Mouse (Mus musculus) NIH3T3 (cell line): Measurements from ENCODE around the gene Gm21679.
"Not testable (repeated sequence)": the region's sequence is repeated elsewhere in the genome, so short reads cannot be mapped to it uniquely, and the experiment has no call there.

Experiments
- DNase-seq: peaks from one replicate; pipeline ENCODE4 v3.0.0-alpha.2; 2012; ENCODE audit warnings: low read depth

The Gm21679 gene

GRCm38 (mm10) chrY:29683270-29683669 is at the start of gene Gm21679:
Gm21679 (minus strand) TSS chrY:29683370.
- not testable (repeated sequence) for DNase-seq
